Mouse (Mus musculus): ENCODE data around the gene Mtr. TPM values are rescaled to one million over a fixed set of nuclear protein-coding genes. Genes with fewer than 3 reads are reported as not detected.

Gene Mtr
- total and polyA plus RNA-seq, 2 experiments from 2014 or later: 2.2 to 6.9 TPM

GRCm38 (mm10) chr13:12165461-12166058 is 92.4 kb downstream of the Mtr start:
- DNase-seq (ENCODE audit: low spot score) (no peak), ATAC-seq (ENCODE audit: low FRiP score) (no peak)
- Histone ChIP-seq H3K27ac (ENCODE audit: low read depth, low read length) (no peak overlapping the region), H3K4me3 (ENCODE audit: low read depth, low read length) (no peak overlapping the region), H3K9me3 (ENCODE audit: low read length) (no peaks in the 10 kb centered on the region), H3K9ac (replicated peaks; ENCODE audit: low read length, poor library complexity, severe bottlenecking) (no peak overlapping the region), H3K4me1 (ENCODE audit: insufficient read depth, low read length) (peaks cover 4% of the 10 kb centered on the region; the same call in 1 of the 2 replicates), H3K4me2 (ENCODE audit: low read depth, low read length, poor library complexity, severe bottlenecking) (no peak overlapping the region), H3K36me3 (ENCODE audit: insufficient read depth, low read length) (no peaks in the 10 kb centered on the region), H3K27me3 (ENCODE audit: insufficient read depth, low read length) (no peaks in the 10 kb centered on the region)
- no peak for TF ChIP-seq CTCF (IDR thresholded peaks at IDR 0.05)
- WGBS: 65% methylated on average over 8 of the region's 8 CpGs

- ATAC-seq (ENCODE audit: low FRiP score) (no peak), DNase-seq (ENCODE audit: low spot score) (no peak)
- TF ChIP-seq CTCF (IDR thresholded peaks at IDR 0.05): no peak
- peaks cover 4% of the 10 kb centered on the region; the same call in 1 of the 2 replicates for H3K4me1 ChIP-seq (ENCODE audit: insufficient read depth, low read length)
- H3K27ac ChIP-seq (ENCODE audit: low read depth, low read length): no peak overlapping the region
- no peaks in the 10 kb centered on the region for H3K36me3 ChIP-seq (ENCODE audit: insufficient read depth, low read length)
- WGBS: 98% methylated on average over 4 of the region's 4 CpGs
- H3K27me3 ChIP-seq (ENCODE audit: insufficient read depth, low read length): no peaks in the 10 kb centered on the region
- no peaks in the 10 kb centered on the region for H3K9me3 ChIP-seq (ENCODE audit: low read length)
- H3K9ac ChIP-seq (replicated peaks; ENCODE audit: low read length, poor library complexity, severe bottlenecking): no peak overlapping the region
- H3K4me2 ChIP-seq (ENCODE audit: low read depth, low read length, poor library complexity, severe bottlenecking): no peak overlapping the region
- H3K4me3 ChIP-seq (ENCODE audit: low read depth, low read length): no peak overlapping the region
Observed at GRCm38 (mm10) chr13:12162457-12162856, 95.5 kb downstream of the Mtr start.

- Histone ChIP-seq H3K36me3 (ENCODE audit: insufficient read depth, low read length) (no peaks in the 10 kb centered on the region), H3K27ac (ENCODE audit: low read depth, low read length) (no peak overlapping the region), H3K9me3 (ENCODE audit: low read length) (no peaks in the 10 kb centered on the region), H3K4me2 (ENCODE audit: low read depth, low read length, poor library complexity, severe bottlenecking) (no peak overlapping the region), H3K27me3 (ENCODE audit: insufficient read depth, low read length) (no peaks in the 10 kb centered on the region), H3K4me1 (ENCODE audit: insufficient read depth, low read length) (no peaks in the 10 kb centered on the region), H3K9ac (replicated peaks; ENCODE audit: low read length, poor library complexity, severe bottlenecking) (no peak overlapping the region), H3K4me3 (ENCODE audit: low read depth, low read length) (no peak overlapping the region)
- no peak for TF ChIP-seq CTCF (IDR thresholded peaks at IDR 0.05)
- ATAC-seq (ENCODE audit: low FRiP score): 0 out of 2 replicates have a peak, but pooled peaks have one; percentile 45
- peak; percentile 58 for DNase-seq (ENCODE audit: low spot score)
- 77% methylated on average over 3 of the region's 3 CpGs for WGBS
Observed at GRCm38 (mm10) chr13:12160121-12160475, 97.8 kb downstream of the Mtr start.

GRCm38 (mm10) chr13:12159288-12160120 is 98.4 kb downstream of the Mtr start:
- no peak for ATAC-seq (ENCODE audit: low FRiP score)
- no peak for DNase-seq (ENCODE audit: low spot score)
- Histone ChIP-seq H3K4me2 (ENCODE audit: low read depth, low read length, poor library complexity, severe bottlenecking) (no peak overlapping the region), H3K9ac (replicated peaks; ENCODE audit: low read length, poor library complexity, severe bottlenecking) (no peak overlapping the region), H3K27me3 (ENCODE audit: insufficient read depth, low read length) (no peaks in the 10 kb centered on the region), H3K4me3 (ENCODE audit: low read depth, low read length) (no peak overlapping the region), H3K4me1 (ENCODE audit: insufficient read depth, low read length) (no peaks in the 10 kb centered on the region), H3K36me3 (ENCODE audit: insufficient read depth, low read length) (no peaks in the 10 kb centered on the region), H3K9me3 (ENCODE audit: low read length) (no peaks in the 10 kb centered on the region), H3K27ac (ENCODE audit: low read depth, low read length) (no peak overlapping the region)
- TF ChIP-seq CTCF (IDR thresholded peaks at IDR 0.05): no peak
- whole genome bisulfite sequencing: 53% methylated on average over 9 of the region's 9 CpGs

DNA sequence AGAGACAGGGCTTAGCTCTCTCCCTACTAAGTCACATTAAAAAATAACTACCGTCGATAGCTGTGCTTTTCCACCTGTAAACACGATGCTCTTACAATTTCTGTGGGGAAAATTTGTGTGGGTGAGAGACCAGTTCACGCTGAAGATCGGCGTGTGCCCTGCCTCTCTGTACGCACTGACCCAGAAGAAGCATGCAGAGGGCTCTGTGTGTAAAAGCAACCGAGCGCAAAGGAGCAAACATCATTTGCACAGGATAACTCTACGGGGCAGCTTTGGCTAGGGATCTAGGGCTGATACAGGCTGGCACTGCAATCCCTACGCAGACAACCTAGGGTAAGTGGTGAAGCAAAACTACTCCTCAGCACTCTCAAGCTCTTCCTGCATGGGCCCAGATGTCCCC is 104.0 kb downstream of the Mtr start:
- no peak for ATAC-seq (ENCODE audit: low FRiP score)
- WGBS: 60% methylated on average over 11 of the region's 11 CpGs
- no peak for DNase-seq (ENCODE audit: low spot score)
- Histone ChIP-seq H3K4me2 (ENCODE audit: low read depth, low read length, poor library complexity, severe bottlenecking) (no peak overlapping the region), H3K36me3 (ENCODE audit: insufficient read depth, low read length) (no peaks in the 10 kb centered on the region), H3K27ac (ENCODE audit: low read depth, low read length) (no peak overlapping the region), H3K9me3 (ENCODE audit: low read length) (no peaks in the 10 kb centered on the region), H3K4me3 (ENCODE audit: low read depth, low read length) (no peak overlapping the region), H3K27me3 (ENCODE audit: insufficient read depth, low read length) (no peaks in the 10 kb centered on the region), H3K9ac (replicated peaks; ENCODE audit: low read length, poor library complexity, severe bottlenecking) (no peak overlapping the region), H3K4me1 (ENCODE audit: insufficient read depth, low read length) (no peaks in the 10 kb centered on the region)
- TF ChIP-seq CTCF (IDR thresholded peaks at IDR 0.05): no peak

DNA sequence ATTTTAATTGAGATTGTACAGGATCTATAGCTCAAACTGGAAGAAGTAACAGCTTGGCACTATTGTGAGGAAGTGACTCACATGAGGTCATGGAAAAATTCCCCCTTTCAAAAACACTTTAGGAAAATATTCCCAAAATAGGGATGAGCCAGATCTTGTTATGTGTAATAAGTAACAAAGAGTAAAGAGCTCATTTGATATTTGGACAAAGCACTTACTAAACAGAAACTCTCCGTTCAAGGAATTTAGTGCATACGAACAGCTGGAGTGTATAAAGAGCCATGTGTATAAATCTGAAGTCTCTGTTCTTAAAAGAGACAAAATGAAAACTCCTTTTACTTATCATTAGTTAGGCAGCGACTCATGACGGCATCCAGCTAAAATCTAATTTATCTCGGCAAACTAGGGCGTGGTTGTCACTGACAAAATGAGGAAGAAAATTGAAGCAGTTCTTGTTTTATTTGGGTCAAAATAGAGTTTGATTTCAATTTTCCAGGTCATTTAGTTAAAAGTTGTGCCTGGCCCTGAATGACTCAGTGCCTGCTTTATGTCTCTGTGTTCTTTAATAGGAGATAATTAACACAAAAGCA is 110.9 kb downstream of the Mtr start:
- no peak for TF ChIP-seq CTCF (IDR thresholded peaks at IDR 0.05)
- H3K27me3 ChIP-seq (ENCODE audit: insufficient read depth, low read length): no peaks in the 10 kb centered on the region
- no peak overlapping the region for H3K9ac ChIP-seq (replicated peaks; ENCODE audit: low read length, poor library complexity, severe bottlenecking)
- H3K36me3 ChIP-seq (ENCODE audit: insufficient read depth, low read length): no peaks in the 10 kb centered on the region
- H3K4me3 ChIP-seq (ENCODE audit: low read depth, low read length): no peak overlapping the region
- ATAC-seq (ENCODE audit: low FRiP score): no peak
- no peaks in the 10 kb centered on the region for H3K4me1 ChIP-seq (ENCODE audit: insufficient read depth, low read length)
- H3K9me3 ChIP-seq (ENCODE audit: low read length): no peaks in the 10 kb centered on the region
- no peak overlapping the region for H3K27ac ChIP-seq (ENCODE audit: low read depth, low read length)
- WGBS: 89% methylated on average over 6 of the region's 6 CpGs
- no peak for DNase-seq (ENCODE audit: low spot score)
- H3K4me2 ChIP-seq (ENCODE audit: low read depth, low read length, poor library complexity, severe bottlenecking): no peak overlapping the region

Measured in midbrain, postnatal 0 days (tissue).